Mouse (Mus musculus): ENCODE data around the gene Invs. TPM values are rescaled to one million over a fixed set of nuclear protein-coding genes. Genes with fewer than 3 reads are reported as not detected.

Invs gene
- total RNA-seq, 1 experiment from 2014 or later: 11.8 TPM

Other genes with a start within 250 kb of the Invs start
- 6.8 and 14.6 TPM in 2 replicates for gene Nr4a3, start 234.6 kb upstream of the Invs start, total RNA-seq (2017)
- gene Stx17, start 154.8 kb upstream of the Invs start, total RNA-seq (2017): 14.3 and 35.6 TPM in 2 replicates
- gene Erp44, start 202 bp upstream of the Invs start, total RNA-seq (2017): 65.3 and 69.9 TPM in 2 replicates
- gene Tex10, start 193.7 kb downstream of the Invs start, total RNA-seq (2017): 56.1 and 62.4 TPM in 2 replicates